Mouse (Mus musculus): ENCODE measurements around the gene Scml4. TPM values are rescaled to one million over a fixed set of nuclear protein-coding genes. Genes with fewer than 3 reads are reported as not detected.
A peak's percentile ranks its signal among the peaks of the same experiment; 100 is the strongest.

Scml4 gene
- polyA plus RNA-seq, 1 experiment from 2014 or later = 0.92 TPM

- 71% methylated on average over 7 of the region's 7 CpGs for WGBS (ENCODE audit: insufficient replicate concordance)
- no peaks in the 10 kb centered on the region for H3K36me3 ChIP-seq (ENCODE audit: control insufficient read depth, insufficient read depth, low read length)
Observed at GRCm38 (mm10) chr10:42980999-42981757, 121.0 kb downstream of the Scml4 start.

GRCm38 (mm10) chr10:42984886-42985285 is 124.7 kb downstream of the Scml4 start:
- Histone ChIP-seq H3K27me3 (ENCODE audit: control insufficient read depth, insufficient read depth, low read length) (no peaks in the 10 kb centered on the region), H3K27ac (ENCODE audit: low read depth, low read length) (no peak overlapping the region), H3K9ac (ENCODE audit: low read depth, low read length) (no peak overlapping the region), H3K9me3 (replicated peaks; ENCODE audit: control insufficient read depth, low read length) (no peaks in the 10 kb centered on the region), H3K4me3 (ENCODE audit: low read depth, low read length) (no peak overlapping the region), H3K4me2 (no peak overlapping the region), H3K4me1 (ENCODE audit: control insufficient read depth, insufficient read depth, low read length) (no peaks in the 10 kb centered on the region), H3K36me3 (ENCODE audit: control insufficient read depth, insufficient read depth, low read length) (no peaks in the 10 kb centered on the region)
- ATAC-seq (replicated peaks; ENCODE audit: insufficient number of reproducible peaks, low FRiP score, low TSS enrichment) = no peak
- 74% methylated on average over 4 of the region's 4 CpGs for WGBS (ENCODE audit: insufficient replicate concordance)

More at GRCm38 (mm10) chr10:42980999-42981757, 121.0 kb downstream of the Scml4 start:
- ATAC-seq (replicated peaks; ENCODE audit: insufficient number of reproducible peaks, low FRiP score, low TSS enrichment) = no peak
- H3K27ac ChIP-seq (ENCODE audit: low read depth, low read length) = no peak overlapping the region
- H3K4me2 ChIP-seq = no peak overlapping the region
- H3K4me1 ChIP-seq (ENCODE audit: control insufficient read depth, insufficient read depth, low read length) = no peaks in the 10 kb centered on the region
- peaks cover 5% of the 10 kb centered on the region; the same call in 1 of the 2 replicates for H3K27me3 ChIP-seq (ENCODE audit: control insufficient read depth, insufficient read depth, low read length)
- no peaks in the 10 kb centered on the region for H3K9me3 ChIP-seq (replicated peaks; ENCODE audit: control insufficient read depth, low read length)
- no peak overlapping the region for H3K4me3 ChIP-seq (ENCODE audit: low read depth, low read length)
- no peak overlapping the region for H3K9ac ChIP-seq (ENCODE audit: low read depth, low read length)

GRCm38 (mm10) chr10:42987594-42988052 is 127.5 kb downstream of the Scml4 start:
- Histone ChIP-seq H3K36me3 (ENCODE audit: control insufficient read depth, insufficient read depth, low read length) (no peaks in the 10 kb centered on the region), H3K9ac (ENCODE audit: low read depth, low read length) (no peak overlapping the region), H3K4me2 (no peak overlapping the region), H3K27ac (ENCODE audit: low read depth, low read length) (no peak overlapping the region), H3K9me3 (replicated peaks; ENCODE audit: control insufficient read depth, low read length) (no peaks in the 10 kb centered on the region), H3K27me3 (ENCODE audit: control insufficient read depth, insufficient read depth, low read length) (no peaks in the 10 kb centered on the region; the same call in 1 of the 2 replicates), H3K4me3 (ENCODE audit: low read depth, low read length) (no peak overlapping the region), H3K4me1 (ENCODE audit: control insufficient read depth, insufficient read depth, low read length) (no peaks in the 10 kb centered on the region)
- 14% methylated on average over 6 of the region's 6 CpGs for WGBS (ENCODE audit: insufficient replicate concordance)
- ATAC-seq (replicated peaks; ENCODE audit: insufficient number of reproducible peaks, low FRiP score, low TSS enrichment) = peak; percentile 49

- 54% methylated on average over 15 of the region's 15 CpGs for WGBS (ENCODE audit: insufficient replicate concordance)
- Histone ChIP-seq H3K9me3 (replicated peaks; ENCODE audit: control insufficient read depth, low read length) (no peaks in the 10 kb centered on the region), H3K4me2 (no peak overlapping the region), H3K4me1 (ENCODE audit: control insufficient read depth, insufficient read depth, low read length) (no peaks in the 10 kb centered on the region), H3K27ac (ENCODE audit: low read depth, low read length) (no peak overlapping the region), H3K27me3 (ENCODE audit: control insufficient read depth, insufficient read depth, low read length) (no peaks in the 10 kb centered on the region; the same call in none of the 2 replicates), H3K36me3 (ENCODE audit: control insufficient read depth, insufficient read depth, low read length) (no peaks in the 10 kb centered on the region), H3K4me3 (ENCODE audit: low read depth, low read length) (no peak overlapping the region), H3K9ac (ENCODE audit: low read depth, low read length) (no peak overlapping the region)
- ATAC-seq (replicated peaks; ENCODE audit: insufficient number of reproducible peaks, low FRiP score, low TSS enrichment) = no peak
Observed at GRCm38 (mm10) chr10:42988627-42989026, 128.5 kb downstream of the Scml4 start.

GRCm38 (mm10) chr10:42989910-42990309 is 129.7 kb downstream of the Scml4 start:
- ATAC-seq (replicated peaks; ENCODE audit: insufficient number of reproducible peaks, low FRiP score, low TSS enrichment) = no peak
- WGBS (ENCODE audit: insufficient replicate concordance) = 26% methylated on average over 6 of the region's 6 CpGs
- no peak overlapping the region for H3K4me3 ChIP-seq (ENCODE audit: low read depth, low read length)
- H3K9ac ChIP-seq (ENCODE audit: low read depth, low read length) = no peak overlapping the region
- H3K4me2 ChIP-seq = no peak overlapping the region
- no peaks in the 10 kb centered on the region for H3K36me3 ChIP-seq (ENCODE audit: control insufficient read depth, insufficient read depth, low read length)
- peaks cover 7% of the 10 kb centered on the region for H3K4me1 ChIP-seq (ENCODE audit: control insufficient read depth, insufficient read depth, low read length)
- no peaks in the 10 kb centered on the region; the same call in none of the 2 replicates for H3K27me3 ChIP-seq (ENCODE audit: control insufficient read depth, insufficient read depth, low read length)
- H3K27ac ChIP-seq (ENCODE audit: low read depth, low read length) = no peak overlapping the region
- H3K9me3 ChIP-seq (replicated peaks; ENCODE audit: control insufficient read depth, low read length) = no peaks in the 10 kb centered on the region

GRCm38 (mm10) chr10:42991018-42991417 is 130.8 kb downstream of the Scml4 start:
- Histone ChIP-seq H3K27me3 (ENCODE audit: control insufficient read depth, insufficient read depth, low read length) (no peaks in the 10 kb centered on the region; the same call in none of the 2 replicates), H3K27ac (ENCODE audit: low read depth, low read length) (no peak overlapping the region), H3K4me3 (ENCODE audit: low read depth, low read length) (no peak overlapping the region), H3K9me3 (replicated peaks; ENCODE audit: control insufficient read depth, low read length) (no peaks in the 10 kb centered on the region), H3K36me3 (ENCODE audit: control insufficient read depth, insufficient read depth, low read length) (no peaks in the 10 kb centered on the region), H3K4me1 (ENCODE audit: control insufficient read depth, insufficient read depth, low read length) (peaks cover 15% of the 10 kb centered on the region), H3K4me2 (no peak overlapping the region), H3K9ac (ENCODE audit: low read depth, low read length) (no peak overlapping the region)
- ATAC-seq (replicated peaks; ENCODE audit: insufficient number of reproducible peaks, low FRiP score, low TSS enrichment) = no peak
- WGBS (ENCODE audit: insufficient replicate concordance) = 66% methylated on average over 9 of the region's 9 CpGs

- Histone ChIP-seq H3K27me3 (ENCODE audit: control insufficient read depth, insufficient read depth, low read length) (no peaks in the 10 kb centered on the region; the same call in none of the 2 replicates), H3K4me2 (peak overlapping the region; percentile 23; the same call in 1 of the 2 replicates), H3K9me3 (replicated peaks; ENCODE audit: control insufficient read depth, low read length) (no peaks in the 10 kb centered on the region), H3K36me3 (ENCODE audit: control insufficient read depth, insufficient read depth, low read length) (no peaks in the 10 kb centered on the region), H3K4me1 (ENCODE audit: control insufficient read depth, insufficient read depth, low read length) (peaks cover 15% of the 10 kb centered on the region), H3K4me3 (ENCODE audit: low read depth, low read length) (no peak overlapping the region), H3K27ac (ENCODE audit: low read depth, low read length) (no peak overlapping the region), H3K9ac (ENCODE audit: low read depth, low read length) (no peak overlapping the region)
- whole genome bisulfite sequencing (ENCODE audit: insufficient replicate concordance) = 26% methylated on average over 13 of the region's 13 CpGs
- ATAC-seq (replicated peaks; ENCODE audit: insufficient number of reproducible peaks, low FRiP score, low TSS enrichment) = no peak
Observed at GRCm38 (mm10) chr10:42994331-42994782, 134.2 kb downstream of the Scml4 start.

GRCm38 (mm10) chr10:42995484-42995895 is 135.3 kb downstream of the Scml4 start:
- H3K4me1 ChIP-seq (ENCODE audit: control insufficient read depth, insufficient read depth, low read length) = peaks cover 15% of the 10 kb centered on the region
- no peak overlapping the region for H3K27ac ChIP-seq (ENCODE audit: low read depth, low read length)
- no peak overlapping the region for H3K9ac ChIP-seq (ENCODE audit: low read depth, low read length)
- no peaks in the 10 kb centered on the region; the same call in none of the 2 replicates for H3K27me3 ChIP-seq (ENCODE audit: control insufficient read depth, insufficient read depth, low read length)
- no peak overlapping the region for H3K4me2 ChIP-seq
- H3K4me3 ChIP-seq (ENCODE audit: low read depth, low read length) = no peak overlapping the region
- H3K36me3 ChIP-seq (ENCODE audit: control insufficient read depth, insufficient read depth, low read length) = no peaks in the 10 kb centered on the region
- 18% methylated on average over 13 of the region's 13 CpGs for WGBS (ENCODE audit: insufficient replicate concordance)
- no peaks in the 10 kb centered on the region for H3K9me3 ChIP-seq (replicated peaks; ENCODE audit: control insufficient read depth, low read length)
- no peak for ATAC-seq (replicated peaks; ENCODE audit: insufficient number of reproducible peaks, low FRiP score, low TSS enrichment)

Measured in heart, embryonic 11.5 days (tissue).